Mouse (Mus musculus): ENCODE measurements around the gene Tusc1. TPM values are rescaled to one million over a fixed set of nuclear protein-coding genes. Genes with fewer than 3 reads are reported as not detected.

Gene Tusc1
- total RNA-seq (2014; fragmentation: Nextera tagmentation) (10.8 and 14.0 TPM in 2 replicates), total RNA-seq (2017) (2.6 and 7.6 TPM in 2 replicates)

GRCm38 (mm10) chr4:93335118-93336003 is at the start of gene Tusc1:
Tusc1 (minus strand) TSS chr4:93335511.
- ATAC-seq (replicated peaks; ENCODE audit: low FRiP score, low TSS enrichment, poor library complexity, severe bottlenecking), result peak; percentile 86

GRCm38 (mm10) chr4:93352930-93353329 is 17.6 kb upstream of the Tusc1 start:
- peak; percentile 83 for ATAC-seq (replicated peaks; ENCODE audit: low FRiP score, low TSS enrichment, poor library complexity, severe bottlenecking)

GRCm38 (mm10) chr4:93344357-93344756 is 9.0 kb upstream of the Tusc1 start:
- peak; percentile 68; the same call in 1 of the 2 replicates for ATAC-seq (replicated peaks; ENCODE audit: low FRiP score, low TSS enrichment, poor library complexity, severe bottlenecking)

- ATAC-seq (replicated peaks; ENCODE audit: low FRiP score, low TSS enrichment, poor library complexity, severe bottlenecking), result no peak
Observed at GRCm38 (mm10) chr4:93341568-93341967, 6.3 kb upstream of the Tusc1 start.

- 0 out of 2 replicates have a peak, but pooled peaks have one; percentile 17 for ATAC-seq (replicated peaks; ENCODE audit: low FRiP score, low TSS enrichment, poor library complexity, severe bottlenecking)
Observed at GRCm38 (mm10) chr4:93337977-93338376, 2.7 kb upstream of the Tusc1 start.

GRCm38 (mm10) chr4:93334636-93335117 is 634 bp downstream of the Tusc1 start:
- ATAC-seq (replicated peaks; ENCODE audit: low FRiP score, low TSS enrichment, poor library complexity, severe bottlenecking), result peak; percentile 91

- ATAC-seq (replicated peaks; ENCODE audit: low FRiP score, low TSS enrichment, poor library complexity, severe bottlenecking), result no peak
Observed at GRCm38 (mm10) chr4:93307486-93307885, 27.8 kb downstream of the Tusc1 start.

GRCm38 (mm10) chr4:93286065-93286464 is 49.2 kb downstream of the Tusc1 start:
- no peak for ATAC-seq (replicated peaks; ENCODE audit: low FRiP score, low TSS enrichment, poor library complexity, severe bottlenecking)

All from megakaryocyte-erythroid progenitor cell, adult 5-6 weeks (primary cell).